Mouse (Mus musculus): ENCODE measurements around the gene C1qtnf2. TPM values are rescaled to one million over a fixed set of nuclear protein-coding genes. Genes with fewer than 3 reads are reported as not detected.

Gene C1qtnf2
- polyA plus RNA-seq, 1 experiment from 2014 or later: not detected

GRCm38 (mm10) chr11:43539863-43540262 is 65.8 kb downstream of the C1qtnf2 start:
- Histone ChIP-seq H3K79me2 (ENCODE audit: inconsistent target) (no peaks in the 10 kb centered on the region), H3K4me3 (ENCODE audit: inconsistent target) (no peak overlapping the region), H3K27ac (no peak overlapping the region), H3K36me3 (ENCODE audit: inconsistent target) (no peaks in the 10 kb centered on the region)
- 92% methylated on average over 6 of the region's 6 CpGs for WGBS (ENCODE audit: missing documents)

Other genes with a start within 250 kb of the C1qtnf2 start
- gene Pttg1, start 48.0 kb upstream of the C1qtnf2 start, polyA plus RNA-seq (2018): 51.8 to 104 TPM (median 86.0 TPM) in 3 replicates
- 42.4 to 90.8 TPM (median 47.7 TPM) in 3 replicates for gene Slu7, start 40.5 kb upstream of the C1qtnf2 start, polyA plus RNA-seq (2018)
- 0.04 TPM in 1 of 3 replicates, not detected in the others for gene Ccnjl, start 54.5 kb downstream of the C1qtnf2 start, polyA plus RNA-seq (2018)
- gene 4933415A04Rik, start 112.8 kb downstream of the C1qtnf2 start, polyA plus RNA-seq (2018): not detected in 3 replicates
- gene Fabp6, start 127.3 kb downstream of the C1qtnf2 start, polyA plus RNA-seq (2018): not detected in 3 replicates
- 9.5 to 12.8 TPM (median 12.5 TPM) in 3 replicates for gene Pwwp2a, start 207.7 kb downstream of the C1qtnf2 start, polyA plus RNA-seq (2018)